Mouse (Mus musculus) layer of hippocampus, postnatal 25 days (tissue): ENCODE results near the gene Mettl11b. TPM values are rescaled to one million over a fixed set of nuclear protein-coding genes. Genes with fewer than 3 reads are reported as not detected.
"Not testable (repeated sequence)": the region's sequence is repeated elsewhere in the genome, so short reads cannot be mapped to it uniquely, and the experiment has no call there.

Experiments used
- DNase-seq, 2 experiments: peaks; one replicate each; pipeline ENCODE4 v3.0.0; 2022; ENCODE audit warnings: mixed read lengths in 2 of 2, low spot score in 1 of 2; ENCODE audit errors: extremely low spot score in 1 of 2
- total RNA-seq, 2 experiments: library from RNA; stranded (reverse); gene quantifications; 2 replicates each; pipeline ENCODE4 v1.2.3; 2021

The Mettl11b gene
- 1 to 10 TPM; 4.3 to 4.7 TPM for total RNA-seq

DNA sequence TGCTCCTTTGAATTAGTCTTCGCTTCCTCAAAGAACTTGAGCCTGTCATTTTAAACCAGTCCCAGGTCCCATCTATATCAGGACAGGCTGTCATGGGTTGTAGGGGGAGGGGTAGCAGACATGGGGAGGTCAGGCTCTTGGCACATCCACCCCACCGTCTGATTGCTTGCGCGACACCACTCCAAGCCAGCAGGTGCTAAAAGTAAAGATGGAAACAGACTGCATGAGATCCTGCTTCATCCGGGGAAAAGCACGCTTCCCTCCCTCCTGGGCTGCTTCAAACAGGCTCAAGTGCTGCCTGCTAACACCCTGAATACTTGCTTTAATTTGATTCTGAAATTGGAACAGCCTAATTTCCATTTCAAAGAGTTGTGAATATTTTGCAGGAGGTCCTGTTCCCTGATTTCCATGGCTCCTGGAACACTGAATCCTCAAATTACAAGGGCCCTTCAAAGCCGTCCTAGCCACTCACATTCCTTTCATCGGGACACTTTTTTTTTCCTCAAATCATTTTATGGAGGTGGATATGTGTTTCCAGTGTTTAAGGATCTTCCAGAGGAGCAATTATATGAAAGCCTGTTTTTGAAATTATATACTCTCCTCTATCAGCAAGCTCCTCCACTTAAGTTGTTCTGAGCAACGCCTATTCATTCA is at the start of gene Mettl11b:
Gene Mettl11b, minus strand, starts transcription at position 127 of the 654 bp plus-strand sequence.
- no peak for DNase-seq

DNA sequence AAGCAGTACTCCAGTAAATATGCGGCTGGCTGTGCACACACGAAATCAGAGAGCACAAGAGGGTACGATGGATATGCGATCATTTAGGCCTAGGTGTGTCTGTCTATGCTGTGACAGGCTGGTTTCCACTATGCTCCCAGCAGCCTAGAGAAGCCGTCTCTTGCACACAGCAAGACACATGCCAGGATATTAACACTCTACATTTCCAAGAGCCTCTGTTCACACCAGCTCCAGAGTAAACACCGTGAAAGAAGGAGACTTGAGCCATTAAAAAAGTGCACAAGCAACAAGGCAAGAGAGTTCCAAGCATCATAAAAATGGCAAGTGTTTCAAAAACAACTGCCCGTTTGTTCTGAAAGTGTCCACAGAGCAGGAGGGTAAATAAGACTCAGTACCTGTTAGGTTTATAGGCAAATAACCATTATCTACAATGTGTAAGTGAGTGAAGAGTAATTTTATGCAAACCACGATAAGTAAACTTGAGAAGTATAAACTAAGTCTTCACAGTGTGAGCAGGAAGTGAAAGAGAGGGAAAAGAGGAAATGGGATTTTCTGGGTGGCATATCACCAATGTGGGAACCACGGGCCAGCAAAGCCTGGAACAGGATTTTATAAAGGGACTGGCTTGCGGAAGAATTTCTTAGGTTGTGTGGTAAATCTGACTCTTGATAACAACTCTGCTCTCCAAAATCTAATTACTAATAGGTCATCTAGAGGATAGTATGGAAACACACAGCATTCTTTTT is 32.6 kb upstream of the Mettl11b start:
- DNase-seq: no peak

DNA sequence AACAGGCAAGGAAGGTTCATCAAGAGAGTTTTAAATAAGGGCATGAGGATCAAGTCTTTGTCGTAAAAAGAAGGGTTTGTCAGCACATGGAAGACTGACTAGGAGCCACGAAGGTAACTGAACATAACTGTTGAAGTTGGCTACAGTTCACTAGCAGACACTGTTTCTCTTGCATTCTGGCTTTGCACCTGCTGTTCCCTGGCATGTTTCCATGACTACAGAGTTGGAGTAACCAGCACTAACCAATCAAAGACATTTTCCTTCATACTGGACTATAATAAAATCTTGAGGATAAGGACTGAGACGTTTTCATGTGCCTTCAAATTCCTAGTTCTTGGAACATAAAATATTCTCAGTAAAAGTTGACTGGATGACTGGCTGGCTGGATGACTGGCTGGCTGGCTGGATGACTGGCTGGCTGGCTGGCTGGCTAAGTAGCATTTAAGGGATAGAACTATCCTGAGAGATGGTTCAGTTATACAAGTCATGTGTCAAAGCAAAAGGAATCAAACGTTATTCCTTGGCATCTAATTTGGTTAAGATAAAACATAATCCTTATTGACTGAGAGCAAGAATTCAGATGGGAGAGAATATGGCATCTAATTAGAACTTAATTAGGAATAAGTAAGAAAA is 26.4 kb upstream of the Mettl11b start:
- DNase-seq: no peak

DNA sequence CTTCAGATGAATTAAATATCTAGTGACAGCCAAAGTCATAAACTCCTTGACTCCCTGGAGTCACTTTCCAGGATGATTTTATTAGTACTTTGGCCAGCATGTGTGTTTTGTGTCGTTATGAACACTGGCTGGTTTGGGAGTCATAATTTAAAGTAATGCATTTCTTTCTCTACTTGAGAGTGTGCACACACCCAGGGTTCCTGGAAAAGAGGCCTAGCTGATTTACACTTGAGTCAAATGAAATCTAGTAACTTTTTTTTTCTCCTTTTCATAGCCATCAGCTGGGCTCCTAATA is 12.2 kb upstream of the Mettl11b start:
- DNase-seq: no peak

DNA sequence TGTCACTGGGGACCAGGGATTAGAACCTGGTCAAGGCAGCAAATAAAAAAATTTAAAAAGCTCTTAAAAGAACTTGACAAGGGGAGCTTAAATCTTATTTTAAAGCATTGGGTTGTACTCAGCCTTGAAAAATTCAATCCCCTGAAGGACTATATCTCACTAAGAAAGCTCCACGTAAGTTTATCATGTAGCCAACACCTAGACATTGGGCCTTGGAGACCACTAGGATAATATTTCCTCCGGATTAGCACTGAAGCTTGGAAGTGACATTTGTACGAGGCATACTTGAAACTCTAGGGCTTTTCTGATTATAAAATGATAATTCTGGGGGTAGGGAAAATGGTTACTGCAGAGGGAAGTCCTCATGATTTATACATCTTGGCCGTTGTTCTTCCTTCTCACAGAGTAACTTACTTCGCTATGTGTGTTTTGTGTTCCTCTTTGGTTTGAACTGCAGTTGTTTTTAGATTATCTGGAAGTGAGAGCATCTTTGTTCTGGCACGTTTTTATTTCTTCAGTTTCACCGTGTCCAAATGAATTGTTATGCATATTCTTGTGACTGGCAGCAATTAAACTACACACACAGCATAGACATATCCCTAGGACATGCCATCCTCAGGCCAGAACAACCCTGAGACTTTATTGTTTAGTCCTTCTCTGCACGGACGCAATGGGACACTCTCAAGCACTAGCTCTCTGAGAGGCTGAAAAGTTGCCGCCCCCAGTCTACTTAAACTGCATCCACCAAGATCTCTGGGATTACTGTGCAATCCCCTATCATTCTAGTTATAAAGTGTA is 11.6 kb upstream of the Mettl11b start:
- DNase-seq: no peak

DNA sequence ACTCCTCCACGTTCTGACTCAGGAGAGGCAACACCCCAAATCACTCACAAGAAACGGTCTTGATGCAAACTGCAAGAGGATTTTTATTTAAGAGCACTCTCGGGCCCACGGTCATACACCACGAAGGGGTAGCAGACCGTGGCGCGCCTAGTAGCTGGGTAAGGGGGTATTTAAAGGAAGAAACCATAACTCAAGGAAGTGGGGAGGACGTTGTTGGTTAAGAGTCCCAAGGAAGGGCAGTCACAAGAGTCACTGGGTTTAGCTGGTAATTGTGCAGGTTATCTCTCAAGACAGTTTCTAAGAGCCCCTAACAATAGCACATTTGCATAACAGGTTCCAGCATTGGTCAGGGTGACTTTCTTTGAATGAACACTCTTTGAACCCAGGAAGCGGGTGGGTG is 6.1 kb upstream of the Mettl11b start:
- not testable (repeated sequence) for DNase-seq

GRCm38 (mm10) chr1:163723913-163724312 is 1.1 kb downstream of the Mettl11b start:
- no peak for DNase-seq

DNA sequence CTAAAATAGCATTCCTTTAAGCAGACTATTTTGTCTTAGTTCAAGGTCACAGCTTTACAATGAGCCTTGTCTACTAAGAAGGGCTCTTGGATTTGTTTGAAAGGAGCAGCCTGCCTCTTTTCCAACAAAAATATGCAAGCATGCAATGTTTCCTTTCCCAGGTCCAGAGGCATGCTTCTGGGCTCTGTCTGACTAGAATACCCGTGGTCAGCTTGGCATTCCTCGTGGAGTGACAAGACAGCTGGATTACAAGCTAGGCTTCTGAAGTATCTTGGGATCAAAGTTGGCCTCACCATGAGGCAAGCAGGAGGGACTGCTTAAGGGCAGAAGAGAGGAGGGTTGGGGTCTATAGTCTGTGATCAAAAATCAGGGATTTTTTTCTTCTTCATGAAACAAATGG is 16.4 kb downstream of the Mettl11b start:
- DNase-seq: no peak

GRCm38 (mm10) chr1:163700571-163700970 is 24.5 kb downstream of the Mettl11b start:
- no peak for DNase-seq

DNA sequence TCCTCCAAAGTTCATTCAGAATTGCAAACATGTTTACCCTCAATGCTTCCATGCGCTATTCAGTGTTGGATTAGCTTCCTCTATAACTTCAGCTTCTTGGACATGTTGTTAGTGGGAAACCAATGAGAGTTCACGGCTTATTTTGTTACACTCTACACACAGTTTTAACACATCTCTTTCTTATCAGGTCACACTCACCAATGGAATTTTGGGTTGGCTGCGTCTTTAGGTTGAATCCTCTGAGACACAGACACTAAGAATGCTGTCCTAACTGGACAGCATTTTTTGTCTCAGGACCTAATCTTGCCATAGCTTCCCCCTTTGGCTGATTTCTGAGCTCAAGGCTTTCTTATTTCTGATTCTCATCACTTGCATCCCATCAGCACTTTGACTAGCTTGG is 25.3 kb downstream of the Mettl11b start:
- DNase-seq: no peak

DNA sequence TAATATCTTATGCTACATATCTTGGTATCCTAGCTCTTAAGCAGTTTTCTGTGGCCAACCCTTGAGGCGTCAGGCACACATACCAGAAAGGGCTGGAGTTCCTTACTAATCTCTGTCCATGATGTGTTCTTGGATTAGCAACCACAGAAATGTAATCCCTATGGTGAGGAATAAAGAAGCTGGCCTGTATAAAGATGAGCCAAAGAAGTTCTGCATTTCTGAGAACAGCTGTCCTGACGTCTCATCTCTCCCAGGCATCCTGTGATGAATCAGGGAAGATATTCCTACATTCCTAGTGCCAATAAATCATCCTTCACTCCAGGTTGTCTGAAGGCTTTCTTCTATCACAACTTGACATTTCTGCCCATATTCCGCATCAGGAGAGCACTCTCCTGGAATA is 33.2 kb downstream of the Mettl11b start:
- DNase-seq: no peak

DNA sequence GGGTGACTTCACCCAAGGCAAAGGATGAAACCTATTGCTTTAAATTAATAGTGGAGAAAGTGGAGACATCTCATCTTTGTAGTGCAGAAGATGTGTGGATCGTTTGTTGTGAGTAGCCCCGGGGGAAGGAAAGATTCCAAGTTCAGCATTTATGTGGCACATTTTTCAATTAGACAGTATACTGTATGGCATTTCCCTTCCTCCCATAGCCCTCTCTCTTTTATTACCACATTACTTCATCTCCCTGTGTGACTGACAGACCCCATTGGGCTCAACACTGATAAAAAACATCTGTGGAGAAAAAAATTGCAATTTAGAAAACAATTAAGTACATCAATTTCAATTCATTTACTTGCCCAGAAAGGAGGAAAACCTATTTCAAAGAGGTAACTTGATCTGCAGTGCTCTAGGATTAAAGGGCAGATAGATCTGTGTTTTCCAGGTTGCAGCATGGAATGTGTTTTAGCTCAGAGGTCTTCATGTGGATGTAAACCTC is 42.0 kb downstream of the Mettl11b start:
- no peak for DNase-seq

GRCm38 (mm10) chr1:163682127-163682526 is 42.9 kb downstream of the Mettl11b start:
- no peak for DNase-seq

GRCm38 (mm10) chr1:163672866-163673265 is 52.2 kb downstream of the Mettl11b start:
- DNase-seq: no peak

DNA sequence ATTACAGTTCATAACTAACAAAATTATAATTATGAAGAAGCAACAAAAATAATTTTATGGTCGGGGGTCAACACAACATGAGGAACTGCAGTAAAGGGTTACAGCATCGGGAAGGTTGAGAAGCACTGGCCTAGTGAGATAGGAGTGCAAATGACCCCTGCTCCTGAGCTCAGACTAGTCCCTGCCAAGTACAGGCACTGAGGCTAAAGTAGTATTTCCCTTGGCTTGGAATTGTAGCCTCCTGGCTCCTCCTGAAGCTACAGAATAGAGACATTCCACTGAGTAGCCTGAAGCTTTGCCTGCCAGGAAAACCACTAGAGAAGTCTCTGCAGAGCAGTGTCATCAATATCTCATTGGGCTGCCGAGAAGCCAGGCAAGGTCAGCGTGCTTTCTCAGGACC is 53.7 kb downstream of the Mettl11b start:
- no peak for DNase-seq

DNA sequence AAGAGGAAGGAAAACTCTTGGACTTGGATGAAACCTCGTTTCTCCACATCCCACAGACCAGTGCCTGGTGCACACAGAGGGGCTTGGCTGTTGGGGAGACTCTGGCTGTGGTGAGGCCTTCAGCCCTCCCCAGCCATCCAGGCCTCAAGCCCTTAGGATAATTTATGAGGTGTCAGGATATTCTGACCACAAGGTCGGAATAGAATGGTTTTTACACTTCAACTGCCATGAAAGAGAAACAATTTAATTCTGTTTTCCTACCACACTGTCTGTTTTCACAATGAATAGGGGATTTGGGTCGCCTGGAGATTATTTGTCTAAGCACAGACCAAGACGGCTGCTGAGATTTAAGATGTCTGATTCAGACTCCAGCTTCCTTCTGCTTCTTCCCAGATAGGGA is 54.3 kb downstream of the Mettl11b start:
- DNase-seq: no peak

DNA sequence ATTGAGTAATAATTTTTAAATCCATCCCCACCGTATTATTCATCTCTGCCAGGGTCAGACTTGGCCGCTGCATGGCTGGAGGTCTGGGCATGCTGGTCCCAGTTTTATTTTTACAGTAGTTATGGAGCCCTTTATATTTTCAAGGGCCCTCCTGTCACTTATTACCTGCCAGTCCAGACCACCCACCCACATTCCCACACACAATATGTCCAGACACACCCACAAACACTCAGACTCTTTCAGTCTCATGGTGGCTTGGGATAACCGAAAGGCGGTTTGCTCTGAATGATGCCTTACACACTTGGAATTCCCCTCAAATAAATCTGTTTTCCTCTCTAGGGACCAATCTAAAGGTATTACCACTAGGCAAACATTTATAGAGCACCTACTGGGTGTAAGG is 55.1 kb downstream of the Mettl11b start:
- DNase-seq: no peak

GRCm38 (mm10) chr1:163662416-163662815 is 62.6 kb downstream of the Mettl11b start:
- DNase-seq: no peak

GRCm38 (mm10) chr1:163658535-163658928 is 66.5 kb downstream of the Mettl11b start:
- DNase-seq: no peak

DNA sequence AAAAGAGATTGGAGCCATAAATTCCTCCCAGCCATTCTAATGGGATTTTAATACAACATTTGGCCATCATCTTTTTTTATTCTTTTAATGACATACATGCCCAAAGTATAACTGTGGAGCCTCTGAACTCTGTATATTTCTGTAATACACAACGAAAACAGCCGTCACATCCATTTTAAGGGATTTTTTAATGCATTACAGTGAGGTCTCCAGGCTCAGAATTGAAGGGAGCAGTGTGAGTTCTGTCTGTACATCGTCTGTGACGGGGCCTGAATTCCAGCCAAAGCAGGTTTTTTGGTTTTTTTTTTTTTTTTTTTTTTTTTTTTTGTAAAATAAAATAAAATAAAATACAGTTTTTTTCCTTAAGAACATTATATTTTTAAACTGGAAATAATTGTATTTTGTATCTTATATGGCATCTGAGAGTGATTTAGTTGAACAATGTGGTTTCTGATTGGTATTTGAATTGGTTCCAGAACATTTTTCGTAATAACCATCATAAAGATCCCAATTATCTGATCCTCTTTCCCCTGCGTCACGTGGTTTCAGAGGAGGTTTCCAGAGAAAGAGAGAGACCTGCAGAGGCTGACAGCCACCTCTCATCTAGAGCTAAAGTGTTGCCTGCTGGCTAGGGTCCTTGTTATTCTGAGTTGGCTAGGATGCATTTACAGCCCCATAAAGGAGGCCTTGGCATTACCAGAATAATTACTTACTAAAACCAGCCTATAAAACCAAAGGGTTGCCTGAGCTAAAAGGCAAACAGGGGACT is 67.1 kb downstream of the Mettl11b start:
- no peak for DNase-seq
